ENCODE assay signal across 8 mouse cellular contexts in genomic region chr5:24389011-24389657, GRCm38 (mm10). TPM values are rescaled to one million over a fixed set of nuclear protein-coding genes. Genes with fewer than 3 reads are reported as not detected.
DNase-seq lines count a peak whose midpoint lies in the region; ATAC-seq and TF ChIP-seq lines count a peak whose summit lies in the region.

No protein-coding gene starts in this region.

- no peak overlapping the region for H3K27ac ChIP-seq in neural tube, embryonic 15.5 days (replicated peaks)
- H3K27ac ChIP-seq in liver, embryonic 14.5 days: no peak overlapping the region
- no peak overlapping the region for H3K27ac ChIP-seq in hindbrain, embryonic 12.5 days

- H3K9ac ChIP-seq in neural tube, embryonic 15.5 days (replicated peaks): no peak overlapping the region
- H3K9ac ChIP-seq in liver, embryonic 14.5 days (replicated peaks): no peak overlapping the region
- no peak overlapping the region for H3K9ac ChIP-seq in hindbrain, embryonic 12.5 days

- peak; percentile 26 for DNase-seq in neural tube, embryonic 10.5 days (ENCODE audit: extremely low spot score, low spot score)
- DNase-seq in embryo, embryonic 10.5 days (ENCODE audit: low spot score): peak; percentile 69
- DNase-seq in liver, embryonic 14.5 days (ENCODE audit: low read depth in 3 of 3, low spot score in 3 of 3): no peak
- peak; percentile 54 for DNase-seq in thymus, postnatal 4 days
- DNase-seq in urinary bladder, postnatal 36 days (ENCODE audit: low spot score in 2 of 2): no peak
- no peak for DNase-seq in left cerebral cortex, adult 8-10 months (ENCODE audit: low spot score in 2 of 2)

- H3K4me2 ChIP-seq in neural tube, embryonic 15.5 days: no peak overlapping the region
- peak overlapping the region; percentile 14; the same call in 1 of the 2 replicates for H3K4me2 ChIP-seq in liver, embryonic 14.5 days (ENCODE audit: low read depth)
- H3K4me2 ChIP-seq in hindbrain, embryonic 12.5 days (replicated peaks): no peak overlapping the region

- WGBS in neural tube, embryonic 15.5 days: 53% methylated on average over 7 of the region's 7 CpGs
- 46% methylated on average over 6 of the region's 7 CpGs for WGBS in liver, embryonic 14.5 days (ENCODE audit: insufficient replicate concordance)
- 56% methylated on average over 7 of the region's 7 CpGs for WGBS in hindbrain, embryonic 12.5 days

- H3K27me3 ChIP-seq in neural tube, embryonic 15.5 days (replicated peaks): peaks cover 22% of the 10 kb centered on the region; the same call in 1 of the 2 replicates
- H3K27me3 ChIP-seq in liver, embryonic 14.5 days (ENCODE audit: control insufficient read depth, insufficient read depth, low read length): peaks cover 25% of the 10 kb centered on the region
- peaks cover 54% of the 10 kb centered on the region for H3K27me3 ChIP-seq in hindbrain, embryonic 12.5 days

- no peak for TF ChIP-seq CTCF in liver, embryonic 14.5 days (IDR thresholded peaks at IDR 0.05; ENCODE audit: low read depth)

- no peak for TF ChIP-seq EP300 in liver, embryonic 14.5 days (IDR thresholded peaks at IDR 0.05; ENCODE audit: low read depth)

- ATAC-seq in neural tube, embryonic 15.5 days (ENCODE audit: low FRiP score): no peak
- ATAC-seq in liver, embryonic 14.5 days (ENCODE audit: insufficient read depth): no peak
- no peak for ATAC-seq in hindbrain, embryonic 12.5 days (ENCODE audit: low FRiP score)

- H3K4me1 ChIP-seq in neural tube, embryonic 15.5 days: peaks cover 34% of the 10 kb centered on the region
- peaks cover 5 to 21% of the 10 kb centered on the region in 2 experiments; a peak in 3 of 4 replicates for H3K4me1 ChIP-seq in liver, embryonic 14.5 days (replicated peaks; ENCODE audit: control insufficient read depth in 2 of 2, insufficient read depth in 2 of 2, low read length in 1 of 2)
- H3K4me1 ChIP-seq in hindbrain, embryonic 12.5 days: peaks cover 17% of the 10 kb centered on the region

- H3K4me3 ChIP-seq in neural tube, embryonic 15.5 days (replicated peaks): no peak overlapping the region
- no peak overlapping the region for H3K4me3 ChIP-seq in liver, embryonic 14.5 days (ENCODE audit: insufficient read depth in 1 of 2, low read depth in 2 of 2, low read length in 2 of 2)
- no peak overlapping the region for H3K4me3 ChIP-seq in hindbrain, embryonic 12.5 days

- no peaks in the 10 kb centered on the region for H3K9me3 ChIP-seq in neural tube, embryonic 15.5 days (replicated peaks)
- H3K9me3 ChIP-seq in liver, embryonic 14.5 days (ENCODE audit: control insufficient read depth, low read length): no peaks in the 10 kb centered on the region
- H3K9me3 ChIP-seq in hindbrain, embryonic 12.5 days (replicated peaks): no peaks in the 10 kb centered on the region

- H3K36me3 ChIP-seq in neural tube, embryonic 15.5 days: no peaks in the 10 kb centered on the region
- H3K36me3 ChIP-seq in liver, embryonic 14.5 days (replicated peaks; ENCODE audit: control insufficient read depth, insufficient read depth, low read depth): no peaks in the 10 kb centered on the region
- no peaks in the 10 kb centered on the region for H3K36me3 ChIP-seq in hindbrain, embryonic 12.5 days

RNA-seq across cellular contexts. Expression of gene Atg9b, which starts 2.8 kb away (rescaled TPM):
- polyA plus RNA-seq in neural tube, embryonic 15.5 days (2015; fragmentation: Nextera tagmentation; extraction: Ambion mirVana): 4.0 and 4.8 TPM in 2 replicates
- polyA plus RNA-seq in liver, embryonic 14.5 days (2012; rRNA removed): 0.42 and 0.57 TPM in 2 replicates
- 0.14 and 0.35 TPM in 2 replicates for polyA plus RNA-seq in liver, embryonic 14.5 days (2014; fragmentation: Nextera tagmentation; extraction: Ambion mirVana)
- total RNA-seq in left cerebral cortex, adult 8-10 months (2022): 1 to 10 TPM; 4.7 to 5.8 (median 5.1) TPM
- polyA plus RNA-seq in hindbrain, embryonic 12.5 days (2016; fragmentation: Nextera tagmentation; extraction: Ambion mirVana): 0.35 and 0.46 TPM in 2 replicates

RNA-seq across cellular contexts. Expression of gene Abcb8, which starts 4.3 kb away (rescaled TPM):
- 49.4 and 52.2 TPM in 2 replicates for polyA plus RNA-seq in neural tube, embryonic 15.5 days (2015; fragmentation: Nextera tagmentation; extraction: Ambion mirVana)
- 16.9 and 20.4 TPM in 2 replicates for polyA plus RNA-seq in liver, embryonic 14.5 days (2012; rRNA removed)
- 18.0 and 19.5 TPM in 2 replicates for polyA plus RNA-seq in liver, embryonic 14.5 days (2014; fragmentation: Nextera tagmentation; extraction: Ambion mirVana)
- 10 to 100 TPM; 54.5 to 65.4 (median 58.7) TPM for total RNA-seq in left cerebral cortex, adult 8-10 months (2022)
- 38.7 and 43.5 TPM in 2 replicates for polyA plus RNA-seq in hindbrain, embryonic 12.5 days (2016; fragmentation: Nextera tagmentation; extraction: Ambion mirVana)

RNA-seq across cellular contexts. Expression of gene Asic3, which starts 24.1 kb away (rescaled TPM):
- polyA plus RNA-seq in neural tube, embryonic 15.5 days (2015; fragmentation: Nextera tagmentation; extraction: Ambion mirVana): 1.6 and 2.4 TPM in 2 replicates
- not detected in 2 replicates for polyA plus RNA-seq in liver, embryonic 14.5 days (2012; rRNA removed)
- not detected in 2 replicates for polyA plus RNA-seq in liver, embryonic 14.5 days (2014; fragmentation: Nextera tagmentation; extraction: Ambion mirVana)
- total RNA-seq in left cerebral cortex, adult 8-10 months (2022): 1 to 10 TPM in 1 of 4 experiments, under 1 TPM in 3; 0.16 to 1.1 (median 0.34) TPM
- 1.0 and 1.2 TPM in 2 replicates for polyA plus RNA-seq in hindbrain, embryonic 12.5 days (2016; fragmentation: Nextera tagmentation; extraction: Ambion mirVana)

RNA-seq across cellular contexts. Expression of gene Nos3, which starts 24.5 kb away (rescaled TPM):
- 9.3 and 10.6 TPM in 2 replicates for polyA plus RNA-seq in neural tube, embryonic 15.5 days (2015; fragmentation: Nextera tagmentation; extraction: Ambion mirVana)
- 1.3 and 1.4 TPM in 2 replicates for polyA plus RNA-seq in liver, embryonic 14.5 days (2012; rRNA removed)
- 1.5 TPM in 2 replicates for polyA plus RNA-seq in liver, embryonic 14.5 days (2014; fragmentation: Nextera tagmentation; extraction: Ambion mirVana)
- 1 to 10 TPM; 5.8 to 8.0 (median 6.9) TPM for total RNA-seq in left cerebral cortex, adult 8-10 months (2022)
- 8.8 and 9.0 TPM in 2 replicates for polyA plus RNA-seq in hindbrain, embryonic 12.5 days (2016; fragmentation: Nextera tagmentation; extraction: Ambion mirVana)

RNA-seq across cellular contexts. Expression of gene Cdk5, which starts 34.2 kb away (rescaled TPM):
- 113 and 133 TPM in 2 replicates for polyA plus RNA-seq in neural tube, embryonic 15.5 days (2015; fragmentation: Nextera tagmentation; extraction: Ambion mirVana)
- 9.9 and 10.3 TPM in 2 replicates for polyA plus RNA-seq in liver, embryonic 14.5 days (2012; rRNA removed)
- polyA plus RNA-seq in liver, embryonic 14.5 days (2014; fragmentation: Nextera tagmentation; extraction: Ambion mirVana): 8.2 and 8.9 TPM in 2 replicates
- total RNA-seq in left cerebral cortex, adult 8-10 months (2022): 100 to 1,000 TPM; 121 to 136 (median 129) TPM
- polyA plus RNA-seq in hindbrain, embryonic 12.5 days (2016; fragmentation: Nextera tagmentation; extraction: Ambion mirVana): 61.0 and 63.8 TPM in 2 replicates

Comparison
In these comparisons a context has a peak if more than half of its experiments do, and no peak if none do; other contexts are left out.
1. DNase-seq: peak in neural tube, embryonic 10.5 days (single experiment), embryo, embryonic 10.5 days (single experiment) and thymus, postnatal 4 days (single experiment); none in liver, embryonic 14.5 days (0 of 3), urinary bladder, postnatal 36 days (0 of 2) and left cerebral cortex, adult 8-10 months (0 of 2).